Mouse (Mus musculus): ENCODE data around the gene Smarcd1.
A peak's percentile ranks its signal among the peaks of the same experiment; 100 is the strongest.
"Not testable (repeated sequence)": the region's sequence is repeated elsewhere in the genome, so short reads cannot be mapped to it uniquely, and the experiment has no call there.

The Smarcd1 gene

GRCm38 (mm10) chr15:99698533-99699085 is 3.3 kb upstream of the Smarcd1 start:
- TF ChIP-seq NANOG (IDR thresholded peaks at IDR 0.05; ENCODE audit: borderline replicate concordance, low read length) (no peak), POU5F1 (IDR thresholded peaks at IDR 0.05; ENCODE audit: borderline replicate concordance, low read length) (no peak), CTCF (conservative IDR thresholded peaks at IDR 0.05; ENCODE audit: low read length) (no peak)
- no peaks in the 10 kb centered on the region for H3K9me3 ChIP-seq (ENCODE audit: low read length)
- peaks cover 51% of the 10 kb centered on the region for H3K4me1 ChIP-seq (replicated peaks; ENCODE audit: low read depth, low read length)
- peaks cover 11% of the 10 kb centered on the region for H3K36me3 ChIP-seq (ENCODE audit: insufficient read depth, low read length)
- H3K4me3 ChIP-seq (replicated peaks; ENCODE audit: low read length): peak overlapping the region; percentile 46
- peaks cover 8% of the 10 kb centered on the region for H3K27me3 ChIP-seq (ENCODE audit: insufficient read depth, low read length)

- Histone ChIP-seq H3K27me3 (ENCODE audit: insufficient read depth, low read length) (peaks cover 3% of the 10 kb centered on the region), H3K4me1 (replicated peaks; ENCODE audit: low read depth, low read length) (peaks cover 60% of the 10 kb centered on the region), H3K36me3 (ENCODE audit: insufficient read depth, low read length) (peaks cover 12% of the 10 kb centered on the region), H3K4me3 (replicated peaks; ENCODE audit: low read length) (peak overlapping the region; percentile 89), H3K9me3 (ENCODE audit: low read length) (no peaks in the 10 kb centered on the region)
- TF ChIP-seq NANOG (IDR thresholded peaks at IDR 0.05; ENCODE audit: borderline replicate concordance, low read length): no peak
- TF ChIP-seq POU5F1 (IDR thresholded peaks at IDR 0.05; ENCODE audit: borderline replicate concordance, low read length): no peak
- TF ChIP-seq CTCF (conservative IDR thresholded peaks at IDR 0.05; ENCODE audit: low read length): no peak
These were observed 2.2 kb upstream of the Smarcd1 start for GRCm38 (mm10) chr15:99699715-99700114.

- peaks cover under 1% of the 10 kb centered on the region for H3K27me3 ChIP-seq (ENCODE audit: insufficient read depth, low read length)
- peaks cover 13% of the 10 kb centered on the region for H3K36me3 ChIP-seq (ENCODE audit: insufficient read depth, low read length)
- TF ChIP-seq POU5F1 (IDR thresholded peaks at IDR 0.05; ENCODE audit: borderline replicate concordance, low read length): no peak
- no peak for TF ChIP-seq CTCF (conservative IDR thresholded peaks at IDR 0.05; ENCODE audit: low read length)
- no peak for TF ChIP-seq NANOG (IDR thresholded peaks at IDR 0.05; ENCODE audit: borderline replicate concordance, low read length)
- peak overlapping the region; percentile 89 for H3K4me3 ChIP-seq (replicated peaks; ENCODE audit: low read length)
- peaks cover 66% of the 10 kb centered on the region for H3K4me1 ChIP-seq (replicated peaks; ENCODE audit: low read depth, low read length)
- H3K9me3 ChIP-seq (ENCODE audit: low read length): no peaks in the 10 kb centered on the region
These were observed 1.5 kb upstream of the Smarcd1 start for GRCm38 (mm10) chr15:99700219-99701106.

GRCm38 (mm10) chr15:99701640-99701998 is 310 bp upstream of the Smarcd1 start:
- H3K27me3 ChIP-seq (ENCODE audit: insufficient read depth, low read length); H3K9me3 ChIP-seq (ENCODE audit: low read length): not testable (repeated sequence)
- Histone ChIP-seq H3K4me1 (replicated peaks; ENCODE audit: low read depth, low read length) (peaks cover 74% of the 10 kb centered on the region), H3K36me3 (ENCODE audit: insufficient read depth, low read length) (peaks cover 21% of the 10 kb centered on the region), H3K4me3 (replicated peaks; ENCODE audit: low read length) (peak overlapping the region; percentile 89)

GRCm38 (mm10) chr15:99703104-99703503 is 1.2 kb downstream of the Smarcd1 start:
- Histone ChIP-seq H3K27me3 (ENCODE audit: insufficient read depth, low read length) (no peaks in the 10 kb centered on the region), H3K4me3 (replicated peaks; ENCODE audit: low read length) (peak overlapping the region; percentile 89), H3K36me3 (ENCODE audit: insufficient read depth, low read length) (peaks cover 31% of the 10 kb centered on the region), H3K9me3 (ENCODE audit: low read length) (no peaks in the 10 kb centered on the region), H3K4me1 (replicated peaks; ENCODE audit: low read depth, low read length) (peaks cover 78% of the 10 kb centered on the region)
- no peak for TF ChIP-seq NANOG (IDR thresholded peaks at IDR 0.05; ENCODE audit: borderline replicate concordance, low read length)
- no peak for TF ChIP-seq POU5F1 (IDR thresholded peaks at IDR 0.05; ENCODE audit: borderline replicate concordance, low read length)
- no peak for TF ChIP-seq CTCF (conservative IDR thresholded peaks at IDR 0.05; ENCODE audit: low read length)

GRCm38 (mm10) chr15:99703676-99704040 is 1.7 kb downstream of the Smarcd1 start:
- TF ChIP-seq CTCF (conservative IDR thresholded peaks at IDR 0.05; ENCODE audit: low read length) (no peak), NANOG (IDR thresholded peaks at IDR 0.05; ENCODE audit: borderline replicate concordance, low read length) (no peak), POU5F1 (IDR thresholded peaks at IDR 0.05; ENCODE audit: borderline replicate concordance, low read length) (no peak)
- peak overlapping the region; percentile 89 for H3K4me3 ChIP-seq (replicated peaks; ENCODE audit: low read length)
- H3K4me1 ChIP-seq (replicated peaks; ENCODE audit: low read depth, low read length): peaks cover 72% of the 10 kb centered on the region
- H3K36me3 ChIP-seq (ENCODE audit: insufficient read depth, low read length): peaks cover 33% of the 10 kb centered on the region
- no peaks in the 10 kb centered on the region for H3K27me3 ChIP-seq (ENCODE audit: insufficient read depth, low read length)
- no peaks in the 10 kb centered on the region for H3K9me3 ChIP-seq (ENCODE audit: low read length)

GRCm38 (mm10) chr15:99704041-99704681 is 2.2 kb downstream of the Smarcd1 start:
- no peaks in the 10 kb centered on the region for H3K9me3 ChIP-seq (ENCODE audit: low read length)
- H3K36me3 ChIP-seq (ENCODE audit: insufficient read depth, low read length): peaks cover 38% of the 10 kb centered on the region
- TF ChIP-seq CTCF (conservative IDR thresholded peaks at IDR 0.05; ENCODE audit: low read length) (no peak), POU5F1 (IDR thresholded peaks at IDR 0.05; ENCODE audit: borderline replicate concordance, low read length) (no peak), NANOG (IDR thresholded peaks at IDR 0.05; ENCODE audit: borderline replicate concordance, low read length) (peak; percentile 55; the same call in 1 of the 2 replicates)
- H3K27me3 ChIP-seq (ENCODE audit: insufficient read depth, low read length): no peaks in the 10 kb centered on the region
- peak overlapping the region; percentile 74 for H3K4me3 ChIP-seq (replicated peaks; ENCODE audit: low read length)
- H3K4me1 ChIP-seq (replicated peaks; ENCODE audit: low read depth, low read length): peaks cover 70% of the 10 kb centered on the region

- Histone ChIP-seq H3K27me3 (ENCODE audit: insufficient read depth, low read length) (no peaks in the 10 kb centered on the region), H3K4me3 (replicated peaks; ENCODE audit: low read length) (peak overlapping the region; percentile 74), H3K9me3 (ENCODE audit: low read length) (no peaks in the 10 kb centered on the region), H3K36me3 (ENCODE audit: insufficient read depth, low read length) (peaks cover 45% of the 10 kb centered on the region), H3K4me1 (replicated peaks; ENCODE audit: low read depth, low read length) (peaks cover 65% of the 10 kb centered on the region)
- TF ChIP-seq CTCF (conservative IDR thresholded peaks at IDR 0.05; ENCODE audit: low read length) (no peak), NANOG (IDR thresholded peaks at IDR 0.05; ENCODE audit: borderline replicate concordance, low read length) (no peak), POU5F1 (IDR thresholded peaks at IDR 0.05; ENCODE audit: borderline replicate concordance, low read length) (no peak; the same call in 1 of the 2 replicates)
These were observed 3.0 kb downstream of the Smarcd1 start for GRCm38 (mm10) chr15:99704881-99705280.

Measured in E14TG2a.4 (cell line).